Mouse (Mus musculus): Measurements from ENCODE around the gene Samt1. TPM values are rescaled to one million over a fixed set of nuclear protein-coding genes. Genes with fewer than 3 reads are reported as not detected.
"Not testable (repeated sequence)": the region's sequence is repeated elsewhere in the genome, so short reads cannot be mapped to it uniquely, and the experiment has no call there.

The Samt1 gene
- total RNA-seq (2021), result not detected
- long read RNA-seq, experiment 1, result 0 reads
- long read RNA-seq, experiment 2, result 0 reads

DNA sequence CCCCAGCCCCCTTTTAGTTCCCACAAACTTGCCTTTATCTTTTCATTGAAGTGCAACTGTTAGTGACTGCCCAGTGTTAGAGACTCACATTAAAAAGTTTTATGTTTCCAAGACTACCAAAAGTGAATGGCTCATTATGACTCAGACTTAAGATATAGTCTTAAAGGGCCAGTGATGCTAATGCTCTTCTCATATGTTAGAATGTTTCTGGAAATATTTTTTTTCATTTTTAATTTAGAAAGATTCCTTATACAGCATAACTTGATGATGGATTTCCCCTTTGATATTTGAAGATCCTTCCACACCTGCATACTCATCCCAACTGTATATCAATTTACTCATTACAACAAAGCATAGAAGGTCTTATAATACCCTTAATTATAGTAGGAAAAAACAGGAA is at the start of gene Samt1:
Gene Samt1, minus strand, starts transcription at position 101 of the 400 bp plus-strand sequence.
- not testable (repeated sequence) for DNase-seq (ENCODE audit: low spot score in 2 of 2)

DNA sequence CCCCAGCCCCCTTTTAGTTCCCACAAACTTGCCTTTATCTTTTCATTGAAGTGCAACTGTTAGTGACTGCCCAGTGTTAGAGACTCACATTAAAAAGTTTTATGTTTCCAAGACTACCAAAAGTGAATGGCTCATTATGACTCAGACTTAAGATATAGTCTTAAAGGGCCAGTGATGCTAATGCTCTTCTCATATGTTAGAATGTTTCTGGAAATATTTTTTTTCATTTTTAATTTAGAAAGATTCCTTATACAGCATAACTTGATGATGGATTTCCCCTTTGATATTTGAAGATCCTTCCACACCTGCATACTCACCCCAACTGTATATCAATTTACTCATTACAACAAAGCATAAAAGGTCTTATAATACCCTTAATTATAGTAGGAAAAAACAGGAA is 42.5 kb upstream of the Samt1 start, which contains the start of gene Gm10057:
Gene Gm10057, minus strand, starts transcription at position 101 of the 400 bp plus-strand sequence.
- DNase-seq (ENCODE audit: low spot score in 2 of 2), result not testable (repeated sequence)

DNA sequence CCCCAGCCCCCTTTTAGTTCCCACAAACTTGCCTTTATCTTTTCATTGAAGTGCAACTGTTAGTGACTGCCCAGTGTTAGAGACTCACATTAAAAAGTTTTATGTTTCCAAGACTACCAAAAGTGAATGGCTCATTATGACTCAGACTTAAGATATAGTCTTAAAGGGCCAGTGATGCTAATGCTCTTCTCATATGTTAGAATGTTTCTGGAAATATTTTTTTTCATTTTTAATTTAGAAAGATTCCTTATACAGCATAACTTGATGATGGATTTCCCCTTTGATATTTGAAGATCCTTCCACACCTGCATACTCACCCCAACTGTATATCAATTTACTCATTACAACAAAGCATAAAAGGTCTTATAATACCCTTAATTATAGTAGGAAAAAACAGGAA is 21.3 kb upstream of the Samt1 start, which contains the start of gene 4921511M17Rik:
Gene 4921511M17Rik, minus strand, starts transcription at position 101 of the 400 bp plus-strand sequence.
- DNase-seq (ENCODE audit: low spot score in 2 of 2), result not testable (repeated sequence)

DNA sequence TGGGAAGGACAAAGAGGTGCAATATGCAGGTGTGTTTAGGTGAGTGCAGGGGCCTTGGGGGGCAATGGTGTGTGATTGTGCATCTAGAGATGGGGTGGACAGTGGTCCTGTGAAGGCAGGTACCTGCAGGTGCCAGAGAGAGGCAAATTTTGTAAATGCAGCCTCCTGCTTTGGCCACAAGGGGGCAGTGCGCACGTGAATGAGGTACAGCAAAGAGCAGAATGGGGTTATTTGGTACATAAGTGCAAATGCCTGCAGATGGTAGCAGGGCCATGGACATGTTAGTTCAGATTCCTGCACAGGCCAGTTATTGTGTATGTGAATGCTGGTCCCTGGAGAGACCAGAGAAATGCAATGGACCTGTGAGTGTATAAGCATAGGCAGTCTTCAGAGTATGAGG is 35.5 kb downstream of the Samt1 start:
- DNase-seq (ENCODE audit: low spot score in 2 of 2), result not testable (repeated sequence)

DNA sequence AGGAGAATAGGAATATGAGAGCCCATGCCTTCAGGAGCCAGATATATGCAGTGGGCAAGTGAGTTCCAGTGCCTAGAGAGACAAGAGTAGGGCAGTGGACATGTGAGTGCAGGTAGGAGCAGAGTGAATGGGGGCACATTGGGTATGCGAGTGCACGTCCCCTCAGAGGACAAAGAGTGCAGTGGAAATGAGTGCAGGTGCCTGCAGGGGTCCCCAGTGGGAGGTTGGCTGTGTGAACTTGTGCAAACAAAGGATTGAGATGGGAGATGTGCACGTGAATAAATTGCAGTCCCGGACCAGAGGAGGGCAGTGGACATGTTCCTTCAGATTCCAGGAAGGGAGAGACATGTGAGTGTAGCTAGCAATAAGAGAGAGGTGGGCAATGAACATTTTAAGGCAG is 36.0 kb downstream of the Samt1 start:
- not testable (repeated sequence) for DNase-seq (ENCODE audit: low spot score in 2 of 2)

DNA sequence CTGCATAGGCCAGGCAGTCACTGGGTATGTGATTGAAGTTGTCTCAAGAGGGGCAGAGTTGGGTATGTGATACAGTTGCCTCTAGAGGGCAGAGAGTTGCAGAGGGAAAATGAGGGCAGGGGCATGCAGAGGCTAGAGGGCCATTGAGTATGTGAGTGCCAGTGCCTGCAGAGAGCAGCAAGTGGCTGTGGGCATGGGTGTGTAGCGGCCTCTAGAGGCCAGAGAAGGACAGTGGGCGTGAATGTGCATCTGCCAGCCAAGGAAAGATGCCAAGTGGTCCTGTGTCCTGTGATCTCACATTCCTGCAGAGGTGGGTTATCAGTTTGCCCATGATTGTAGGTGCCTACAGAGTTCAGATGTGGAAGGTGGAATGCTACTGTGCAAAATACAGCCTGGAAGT is 38.0 kb downstream of the Samt1 start:
- no peak for DNase-seq (ENCODE audit: low spot score in 2 of 2)

DNA sequence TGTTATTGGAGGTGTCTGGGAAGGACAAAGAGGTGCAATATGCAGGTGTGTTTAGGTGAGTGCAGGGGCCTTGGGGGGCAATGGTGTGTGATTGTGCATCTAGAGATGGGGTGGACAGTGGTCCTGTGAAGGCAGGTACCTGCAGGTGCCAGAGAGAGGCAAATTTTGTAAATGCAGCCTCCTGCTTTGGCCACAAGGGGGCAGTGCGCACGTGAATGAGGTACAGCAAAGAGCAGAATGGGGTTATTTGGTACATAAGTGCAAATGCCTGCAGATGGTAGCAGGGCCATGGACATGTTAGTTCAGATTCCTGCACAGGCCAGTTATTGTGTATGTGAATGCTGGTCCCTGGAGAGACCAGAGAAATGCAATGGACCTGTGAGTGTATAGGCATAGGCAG is 59.6 kb downstream of the Samt1 start:
- DNase-seq (ENCODE audit: low spot score in 2 of 2), result not testable (repeated sequence)

Other genes starting within 250 kb of the Samt1 start
- 1 to 10 TPM; 1.0 to 1.5 TPM for gene Spin2c, start 180.4 kb downstream of the Samt1 start, total RNA-seq (2021)
- not detected for gene 4921511M17Rik, start 21.2 kb upstream of the Samt1 start, total RNA-seq (2021)
- not detected for gene Gm10057, start 42.4 kb upstream of the Samt1 start, total RNA-seq (2021)
- not detected for gene Gm15140, start 108.0 kb upstream of the Samt1 start, total RNA-seq (2021)

Measured in gastrocnemius, postnatal 4 days (tissue).